Mouse (Mus musculus): ENCODE data around the gene Btbd3.
"Not testable (repeated sequence)": the region's sequence is repeated elsewhere in the genome, so short reads cannot be mapped to it uniquely, and the experiment has no call there.

Gene Btbd3

GRCm38 (mm10) chr2:138279641-138280040, 23.3 kb downstream of the Btbd3 start:
- no peak for DNase-seq (ENCODE audit: low spot score in 2 of 2)

- no peak for DNase-seq (ENCODE audit: low spot score in 2 of 2)
Measured at GRCm38 (mm10) chr2:138280225-138280711, 23.9 kb downstream of the Btbd3 start.

GRCm38 (mm10) chr2:138281550-138282201, 25.3 kb downstream of the Btbd3 start:
- DNase-seq (ENCODE audit: low spot score in 2 of 2), result peak; percentile 44 to 55

- DNase-seq (ENCODE audit: low spot score in 2 of 2), result no peak
Measured at GRCm38 (mm10) chr2:138283372-138283771, 27.0 kb downstream of the Btbd3 start.

GRCm38 (mm10) chr2:138283856-138284255, 27.5 kb downstream of the Btbd3 start:
- DNase-seq (ENCODE audit: low spot score in 2 of 2), result no peak

- DNase-seq (ENCODE audit: low spot score in 2 of 2), result no peak
Measured at GRCm38 (mm10) chr2:138285811-138286210, 29.4 kb downstream of the Btbd3 start.

- DNase-seq (ENCODE audit: low spot score in 2 of 2), result no peak
Measured at GRCm38 (mm10) chr2:138290154-138290553, 33.8 kb downstream of the Btbd3 start.

- DNase-seq (ENCODE audit: low spot score in 2 of 2), result no peak
Measured at GRCm38 (mm10) chr2:138294286-138294685, 37.9 kb downstream of the Btbd3 start.

GRCm38 (mm10) chr2:138306236-138306635, 49.9 kb downstream of the Btbd3 start:
- no peak for DNase-seq (ENCODE audit: low spot score in 2 of 2)

GRCm38 (mm10) chr2:138315644-138316043, 59.3 kb downstream of the Btbd3 start:
- peak; percentile 20 to 22 for DNase-seq (ENCODE audit: low spot score in 2 of 2)

- DNase-seq (ENCODE audit: low spot score in 2 of 2), result no peak
Measured at GRCm38 (mm10) chr2:138320408-138320807, 64.0 kb downstream of the Btbd3 start.

- no peak for DNase-seq (ENCODE audit: low spot score in 2 of 2)
Measured at GRCm38 (mm10) chr2:138321041-138321481, 64.7 kb downstream of the Btbd3 start.

GRCm38 (mm10) chr2:138322270-138323114, 66.1 kb downstream of the Btbd3 start:
- no peak for DNase-seq (ENCODE audit: low spot score in 2 of 2)

- no peak for DNase-seq (ENCODE audit: low spot score in 2 of 2)
Measured at GRCm38 (mm10) chr2:138326367-138326766, 70.0 kb downstream of the Btbd3 start.

- DNase-seq (ENCODE audit: low spot score in 2 of 2), result not testable (repeated sequence)
Measured at GRCm38 (mm10) chr2:138334198-138334597, 77.8 kb downstream of the Btbd3 start.

- DNase-seq (ENCODE audit: low spot score in 2 of 2), result no peak
Measured at GRCm38 (mm10) chr2:138337886-138338494, 81.6 kb downstream of the Btbd3 start.

GRCm38 (mm10) chr2:138338524-138338923, 82.2 kb downstream of the Btbd3 start:
- DNase-seq (ENCODE audit: low spot score in 2 of 2), result no peak

GRCm38 (mm10) chr2:138355366-138355765, 99.0 kb downstream of the Btbd3 start:
- no peak for DNase-seq (ENCODE audit: low spot score in 2 of 2)

- no peak for DNase-seq (ENCODE audit: low spot score in 2 of 2)
Measured at GRCm38 (mm10) chr2:138362474-138362873, 106.1 kb downstream of the Btbd3 start.

- DNase-seq (ENCODE audit: low spot score in 2 of 2), result no peak
Measured at GRCm38 (mm10) chr2:138365391-138365790, 109.0 kb downstream of the Btbd3 start.

GRCm38 (mm10) chr2:138374556-138374955, 118.2 kb downstream of the Btbd3 start:
- no peak for DNase-seq (ENCODE audit: low spot score in 2 of 2)

GRCm38 (mm10) chr2:138378855-138379254, 122.5 kb downstream of the Btbd3 start:
- no peak for DNase-seq (ENCODE audit: low spot score in 2 of 2)

Measured in right cerebral cortex, adult 2 months (tissue).